Mouse (Mus musculus) myocyte (in vitro differentiated cells): ENCODE results near the gene Scube3. TPM values are rescaled to one million over a fixed set of nuclear protein-coding genes. Genes with fewer than 3 reads are reported as not detected.
A peak's percentile ranks its signal among the peaks of the same experiment; 100 is the strongest.
"Not testable (repeated sequence)": the region's sequence is repeated elsewhere in the genome, so short reads cannot be mapped to it uniquely, and the experiment has no call there.

Experiments used
- H3K27me3 ChIP-seq: one replicate; pipeline ENCODE4 v1.6.1; 2011; ENCODE audit not compliant: control insufficient read depth, insufficient read depth, insufficient read length
- H3K36me3 ChIP-seq: one replicate; pipeline ENCODE4 v1.6.1; 2011; ENCODE audit not compliant: control insufficient read depth, insufficient read depth
- H3K4me2 ChIP-seq: one replicate; pipeline ENCODE4 v1.6.1; 2011; ENCODE audit warnings: low read depth, control low read depth
- H3K4me3 ChIP-seq: one replicate; pipeline ENCODE4 v1.5.1; 2011; ENCODE audit warnings: mild to moderate bottlenecking, control low read depth, moderate library complexity
- H3K79me2 ChIP-seq: one replicate; pipeline ENCODE4 v1.6.1; 2011; ENCODE audit not compliant: control insufficient read depth, insufficient read depth
- H3ac ChIP-seq: one replicate; pipeline ENCODE4 v1.6.1; 2011; ENCODE audit not compliant: control insufficient read depth, insufficient read length
- CEBPB ChIP-seq: IDR thresholded peaks from 2 replicates; pipeline ENCODE4 v1.6.1; 2011; ENCODE audit warnings: mild to moderate bottlenecking, moderate library complexity; ENCODE audit not compliant: poor library complexity, insufficient read depth, severe bottlenecking
- E2F4 ChIP-seq: IDR thresholded peaks from one replicate; pipeline ENCODE4 v1.6.1; 2011; ENCODE audit warnings: mild to moderate bottlenecking, control low read depth, moderate library complexity; ENCODE audit not compliant: insufficient read depth
- MAX ChIP-seq: IDR thresholded peaks from one replicate; pipeline ENCODE4 v1.6.1; 2011; ENCODE audit warnings: low read depth, mild to moderate bottlenecking, control low read depth
- MYOD1 ChIP-seq, 3 experiments: IDR thresholded peaks; one replicate each; pipeline ENCODE4 v1.6.1; 2011; ENCODE audit warnings: control low read depth in 2 of 3, low read depth in 2 of 3, mild to moderate bottlenecking in 2 of 3, moderate library complexity in 1 of 3; ENCODE audit not compliant: insufficient read length in 2 of 3, control insufficient read depth in 1 of 3
- MYOG ChIP-seq, 3 experiments: IDR thresholded peaks; one replicate each; pipeline ENCODE4 v1.6.1; 2011; ENCODE audit warnings: control low read depth in 2 of 3, low read depth in 2 of 3, mild to moderate bottlenecking in 2 of 3; ENCODE audit not compliant: insufficient read length in 2 of 3, control insufficient read depth in 1 of 3, insufficient read depth in 1 of 3
- POLR2A ChIP-seq: IDR thresholded peaks from one replicate; pipeline ENCODE4 v1.6.1; 2011; ENCODE audit warnings: low read depth, mild to moderate bottlenecking, control low read depth, moderate library complexity; ENCODE audit not compliant: insufficient read length
- POLR2AphosphoS2 ChIP-seq: IDR thresholded peaks from one replicate; pipeline ENCODE4 v1.6.1; 2011; ENCODE audit warnings: low read depth, control low read depth; ENCODE audit not compliant: insufficient read length
- REST ChIP-seq: IDR thresholded peaks from one replicate; pipeline ENCODE4 v1.6.1; 2011; ENCODE audit warnings: mild to moderate bottlenecking, control low read depth, moderate library complexity; ENCODE audit not compliant: insufficient read depth, insufficient read length
- SRF ChIP-seq: IDR thresholded peaks from one replicate; pipeline ENCODE4 v1.6.1; 2011; ENCODE audit warnings: low read depth; ENCODE audit not compliant: control insufficient read depth, insufficient read length
- TCF12 ChIP-seq: IDR thresholded peaks from one replicate; pipeline ENCODE4 v1.6.1; 2011; ENCODE audit warnings: mild to moderate bottlenecking, control low read depth; ENCODE audit not compliant: poor library complexity, insufficient read depth, severe bottlenecking
- TCF3 ChIP-seq: IDR thresholded peaks from one replicate; pipeline ENCODE4 v1.6.1; 2011; ENCODE audit warnings: low read depth, control low read depth; ENCODE audit not compliant: insufficient read length
- USF1 ChIP-seq: IDR thresholded peaks from one replicate; pipeline ENCODE4 v1.6.1; 2011; ENCODE audit warnings: low read depth, mild to moderate bottlenecking, control low read depth, moderate library complexity
- polyA plus RNA-seq: library from polyadenylated mRNA; unstranded; fragments of >200 nt; fragmentation: generic; extraction: Trizol; gene quantifications from one replicate; pipeline ENCODE4 v1.2.1, GENCODE M21; 2012; ENCODE audit warnings: missing spikeins

Scube3 gene
- polyA plus RNA-seq, 1 experiment = 0.02 TPM

GRCm38 (mm10) chr17:28211921-28212341, 70.0 kb downstream of the Scube3 start:
- H3K4me2 ChIP-seq = no peak overlapping the region
- no peaks in the 10 kb centered on the region for H3K79me2 ChIP-seq
- no peak overlapping the region for H3ac ChIP-seq
- no peaks in the 10 kb centered on the region for H3K36me3 ChIP-seq
- TF ChIP-seq SRF (no peak), REST (no peak), E2F4 (no peak), CEBPB (no peak), MYOG (IDR thresholded peaks at IDR 0.05; ENCODE audit: control insufficient read depth in 1 of 3, insufficient read depth in 1 of 3, insufficient read length in 2 of 3, low read depth in 2 of 3) (no peak), USF1 (no peak), POLR2A (no peak), POLR2AphosphoS2 (no peak), MYOD1 (IDR thresholded peaks at IDR 0.05; ENCODE audit: control insufficient read depth in 1 of 3, insufficient read length in 2 of 3, low read depth in 2 of 3) (no peak), TCF3 (no peak), TCF12 (no peak), MAX (no peak)
- H3K27me3 ChIP-seq = no peaks in the 10 kb centered on the region
- H3K4me3 ChIP-seq = no peak overlapping the region

GRCm38 (mm10) chr17:28212391-28212790, 70.5 kb downstream of the Scube3 start:
- no peak overlapping the region for H3ac ChIP-seq
- no peak overlapping the region for H3K4me2 ChIP-seq
- no peaks in the 10 kb centered on the region for H3K79me2 ChIP-seq
- no peaks in the 10 kb centered on the region for H3K27me3 ChIP-seq
- no peaks in the 10 kb centered on the region for H3K36me3 ChIP-seq
- TF ChIP-seq TCF3 = no peak
- H3K4me3 ChIP-seq = no peak overlapping the region

GRCm38 (mm10) chr17:28213236-28213635, 71.3 kb downstream of the Scube3 start:
- Histone ChIP-seq H3K36me3 (no peaks in the 10 kb centered on the region), H3K4me2 (no peak overlapping the region), H3K27me3 (no peaks in the 10 kb centered on the region), H3ac (no peak overlapping the region), H3K4me3 (no peak overlapping the region), H3K79me2 (no peaks in the 10 kb centered on the region)
- no peak for TF ChIP-seq E2F4
- TF ChIP-seq REST = no peak
- TF ChIP-seq POLR2AphosphoS2 = no peak
- TF ChIP-seq MYOD1 (IDR thresholded peaks at IDR 0.05; ENCODE audit: control insufficient read depth in 1 of 3, insufficient read length in 2 of 3, low read depth in 2 of 3) = no peak
- TF ChIP-seq SRF = no peak
- no peak for TF ChIP-seq USF1
- TF ChIP-seq MYOG (IDR thresholded peaks at IDR 0.05; ENCODE audit: control insufficient read depth in 1 of 3, insufficient read depth in 1 of 3, insufficient read length in 2 of 3, low read depth in 2 of 3) = no peak
- TF ChIP-seq POLR2A = no peak
- no peak for TF ChIP-seq TCF12
- TF ChIP-seq CEBPB = no peak
- TF ChIP-seq TCF3 = no peak
- no peak for TF ChIP-seq MAX

- Histone ChIP-seq H3K36me3 (no peaks in the 10 kb centered on the region), H3K27me3 (no peaks in the 10 kb centered on the region), H3ac (no peak overlapping the region), H3K4me2 (no peak overlapping the region), H3K4me3 (no peak overlapping the region), H3K79me2 (no peaks in the 10 kb centered on the region)
- TF ChIP-seq REST (peak; percentile 48), E2F4 (no peak)
Observed at GRCm38 (mm10) chr17:28216791-28217190, 74.8 kb downstream of the Scube3 start.

- TF ChIP-seq REST (no peak), POLR2AphosphoS2 (no peak), CEBPB (no peak), TCF3 (no peak), SRF (no peak), MYOD1 (IDR thresholded peaks at IDR 0.05; ENCODE audit: control insufficient read depth in 1 of 3, insufficient read length in 2 of 3, low read depth in 2 of 3) (no peak), USF1 (no peak), MAX (no peak), TCF12 (no peak), POLR2A (no peak), MYOG (IDR thresholded peaks at IDR 0.05; ENCODE audit: control insufficient read depth in 1 of 3, insufficient read depth in 1 of 3, insufficient read length in 2 of 3, low read depth in 2 of 3) (no peak), E2F4 (no peak)
- H3K4me2 ChIP-seq = peak overlapping the region; percentile 16
- H3K27me3 ChIP-seq = no peaks in the 10 kb centered on the region
- no peaks in the 10 kb centered on the region for H3K79me2 ChIP-seq
- no peak overlapping the region for H3ac ChIP-seq
- no peak overlapping the region for H3K4me3 ChIP-seq
- H3K36me3 ChIP-seq = no peaks in the 10 kb centered on the region
Observed at GRCm38 (mm10) chr17:28217721-28218649, 76.0 kb downstream of the Scube3 start.

- H3ac ChIP-seq, H3K27me3 ChIP-seq, H3K4me2 ChIP-seq, H3K4me3 ChIP-seq, H3K36me3 ChIP-seq, H3K79me2 ChIP-seq: not testable (repeated sequence)
Observed at GRCm38 (mm10) chr17:28222463-28222862, 80.5 kb downstream of the Scube3 start.
